Mouse (Mus musculus) kidney, postnatal 25 days (tissue): ENCODE measurements at regions not wholly inside any gene's neighbourhood (a gene's known extent, or its start where the extent isn't known, plus 50 kb on each side); places are given as distances from the start of the nearest gene placed in this dataset.

ENCODE experiments used
- DNase-seq, 2 experiments: peaks; one replicate each; pipeline ENCODE4 v3.0.0; 2021; ENCODE audit warnings: mixed read lengths in 2 of 2

GRCm38 (mm10) chr1:90668787-90669186 lies 66.0 kb downstream of the Cops8 start:
- no peak for DNase-seq

GRCm38 (mm10) chr1:90669237-90669636 lies 66.5 kb downstream of the Cops8 start:
- no peak for DNase-seq

GRCm38 (mm10) chr1:90670346-90670745 lies 67.6 kb downstream of the Cops8 start:
- no peak for DNase-seq

- DNase-seq, result no peak
Observed at GRCm38 (mm10) chr1:90673751-90674150, 71.0 kb downstream of the Cops8 start.

- peak; percentile 67 to 68 for DNase-seq
Observed at GRCm38 (mm10) chr1:90676192-90677006, 73.6 kb downstream of the Cops8 start.

DNA sequence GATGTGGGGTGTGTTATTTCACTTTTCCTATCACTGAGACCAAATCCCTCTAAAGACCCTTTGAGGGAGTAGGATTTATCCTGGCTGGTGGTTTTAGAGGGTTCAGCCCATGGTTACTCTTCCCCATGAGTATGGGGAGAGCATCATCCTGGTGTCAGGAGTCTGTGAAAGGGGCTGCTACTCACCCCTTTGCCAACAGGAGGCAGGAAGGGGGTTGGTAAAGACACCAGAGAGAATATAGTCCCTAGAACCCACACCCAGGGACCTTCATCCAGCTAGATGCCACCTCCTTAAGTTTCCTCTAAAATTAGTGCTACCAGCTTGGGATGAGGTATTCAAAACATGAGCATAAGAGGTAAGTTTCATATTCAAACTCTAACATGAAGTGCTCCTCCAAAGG lies 74.4 kb downstream of the Cops8 start:
- no peak for DNase-seq

DNA sequence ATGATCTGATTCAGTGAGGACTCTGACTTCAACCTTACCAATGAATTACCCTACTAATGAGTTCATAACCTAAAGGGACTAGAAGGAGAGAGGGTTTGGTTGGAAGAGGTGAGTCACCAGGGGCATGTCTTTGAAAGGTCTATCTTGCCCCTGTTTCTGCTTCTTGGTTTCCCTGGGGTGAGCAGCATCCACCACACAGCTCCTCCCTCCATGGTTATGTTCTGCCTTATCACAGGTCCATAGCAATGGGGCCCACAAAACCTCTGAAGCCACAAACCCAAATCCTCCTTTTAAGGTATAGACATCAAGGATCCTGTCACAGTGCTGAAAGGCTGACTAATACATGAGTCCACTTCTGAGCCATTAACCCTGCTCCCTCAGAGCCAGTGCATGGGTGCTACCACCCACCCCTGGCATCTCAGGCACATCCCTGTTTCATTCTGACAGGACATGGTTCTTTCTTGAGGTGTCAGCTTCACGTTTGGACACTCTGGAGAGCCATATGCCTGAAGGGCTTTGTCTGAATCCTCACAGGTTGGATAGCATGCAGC lies 74.9 kb downstream of the Cops8 start:
- no peak for DNase-seq

DNA sequence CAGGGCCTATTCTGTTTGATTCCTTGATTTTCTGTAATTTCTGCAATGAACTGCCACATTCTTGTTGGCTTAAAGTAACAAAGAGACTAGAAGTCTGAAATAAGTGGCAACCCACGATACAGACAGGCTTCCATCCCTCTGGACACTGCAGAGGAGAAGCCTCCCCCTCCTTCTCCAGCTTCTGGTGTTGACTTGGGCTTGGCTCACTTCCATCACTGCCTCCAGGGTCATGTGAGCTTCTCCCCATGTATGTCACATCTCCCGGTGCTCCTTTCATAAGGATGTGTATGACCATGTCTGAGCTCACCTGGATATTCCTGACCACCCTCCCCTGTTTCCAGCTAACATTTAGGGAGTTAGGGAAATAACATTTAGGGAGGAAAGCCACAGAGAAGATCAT lies 75.6 kb downstream of the Cops8 start:
- peak in 1 of 2 experiments; percentile 32 for DNase-seq

GRCm38 (mm10) chr1:90688086-90688485 lies 85.3 kb downstream of the Cops8 start:
- DNase-seq, result no peak

DNA sequence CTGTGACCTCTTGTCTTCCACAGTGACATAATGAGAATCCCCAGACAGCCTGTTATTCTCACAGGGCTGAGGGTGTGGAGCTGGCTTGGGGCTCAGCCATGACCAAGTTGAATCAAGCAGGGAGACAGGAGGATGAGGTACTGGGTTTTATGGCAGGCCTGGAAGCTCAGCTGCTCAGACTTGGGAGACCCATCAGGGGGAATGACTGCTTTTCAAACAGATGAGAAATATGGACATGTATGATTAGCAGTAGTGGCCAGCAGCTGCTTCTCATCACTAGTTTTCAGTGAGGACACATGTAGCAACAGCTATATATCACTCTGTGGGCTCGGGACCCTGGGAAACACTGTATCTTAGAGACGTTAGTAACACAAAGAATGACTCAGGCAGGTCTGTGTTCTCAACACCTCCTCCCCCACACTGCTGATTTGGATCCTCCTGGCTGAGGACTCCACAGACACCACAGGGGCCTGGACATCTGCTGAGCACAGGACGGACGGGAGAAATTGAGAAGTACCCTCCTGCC lies 87.9 kb downstream of the Cops8 start:
- peak in 1 of 2 experiments; percentile 41 for DNase-seq

GRCm38 (mm10) chr1:90691157-90691594 lies 88.4 kb downstream of the Cops8 start:
- DNase-seq, result peak in 1 of 2 experiments; percentile 42

GRCm38 (mm10) chr1:90692851-90693250 lies 90.1 kb downstream of the Cops8 start:
- no peak for DNase-seq

GRCm38 (mm10) chr1:90694761-90695160 lies 92.0 kb downstream of the Cops8 start:
- DNase-seq, result no peak

DNA sequence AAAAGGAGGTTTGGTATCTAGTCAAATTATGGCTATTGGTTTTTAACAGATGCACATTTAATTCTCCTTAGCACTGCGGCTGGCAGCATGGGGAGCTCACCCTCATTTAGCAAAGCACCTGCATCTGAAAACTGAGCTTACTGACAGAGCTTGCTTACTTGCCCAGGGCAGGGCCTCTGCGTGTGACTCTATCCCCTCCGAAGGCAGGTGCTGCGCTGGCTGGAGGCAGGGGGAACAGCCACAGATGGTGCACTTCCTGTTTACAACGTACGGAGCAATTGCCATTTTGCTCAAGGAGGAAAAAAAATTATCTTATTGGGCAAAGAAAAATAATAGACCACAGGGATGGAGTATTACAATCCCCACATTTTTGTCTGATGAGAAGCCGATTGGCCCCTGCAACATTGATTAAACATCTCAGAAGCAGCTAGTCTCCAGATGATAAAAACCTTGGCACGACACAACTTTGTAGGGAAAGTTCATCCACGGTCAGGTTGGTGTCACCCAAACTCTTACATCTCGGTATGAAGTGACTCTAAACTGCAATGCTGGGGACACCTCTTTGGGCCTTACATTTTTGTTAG lies 92.5 kb downstream of the Cops8 start:
- DNase-seq, result no peak

- no peak for DNase-seq
Observed at GRCm38 (mm10) chr1:90696000-90696399, 93.2 kb downstream of the Cops8 start.

- no peak for DNase-seq
Observed at GRCm38 (mm10) chr1:90697056-90697596, 94.3 kb downstream of the Cops8 start.

- no peak for DNase-seq
Observed at GRCm38 (mm10) chr1:90698618-90699017, 95.8 kb downstream of the Cops8 start.

DNA sequence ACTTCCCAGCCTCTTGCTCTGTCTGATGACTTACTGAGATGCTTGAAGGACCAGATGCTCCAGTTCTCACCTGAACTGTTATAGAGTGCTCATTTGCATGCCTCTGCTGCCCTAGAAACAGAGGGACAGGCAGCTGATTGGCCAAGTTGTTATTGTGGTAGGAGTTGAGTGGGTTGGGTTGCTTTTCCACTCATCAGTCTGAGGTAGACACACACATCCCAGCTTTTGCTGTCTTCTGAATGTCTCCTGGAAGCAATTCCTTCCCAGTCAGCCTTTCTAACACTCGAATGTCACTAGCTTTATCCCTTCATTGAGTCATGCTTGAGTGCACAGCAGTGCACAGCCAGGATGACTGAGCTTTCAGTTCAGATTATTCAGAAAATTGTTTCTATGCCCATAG lies 99.0 kb downstream of the Cops8 start:
- no peak for DNase-seq

GRCm38 (mm10) chr1:90706391-90706790 lies 103.6 kb downstream of the Cops8 start:
- DNase-seq, result no peak

- DNase-seq, result no peak
Observed at GRCm38 (mm10) chr1:90709761-90710160, 107.0 kb downstream of the Cops8 start.

- no peak for DNase-seq
Observed at GRCm38 (mm10) chr1:90710566-90710965, 107.8 kb downstream of the Cops8 start.

GRCm38 (mm10) chr1:90711103-90711502 lies 108.3 kb downstream of the Cops8 start:
- DNase-seq, result no peak
